Mouse (Mus musculus): Measurements from ENCODE around the gene Rorc.

DNA sequence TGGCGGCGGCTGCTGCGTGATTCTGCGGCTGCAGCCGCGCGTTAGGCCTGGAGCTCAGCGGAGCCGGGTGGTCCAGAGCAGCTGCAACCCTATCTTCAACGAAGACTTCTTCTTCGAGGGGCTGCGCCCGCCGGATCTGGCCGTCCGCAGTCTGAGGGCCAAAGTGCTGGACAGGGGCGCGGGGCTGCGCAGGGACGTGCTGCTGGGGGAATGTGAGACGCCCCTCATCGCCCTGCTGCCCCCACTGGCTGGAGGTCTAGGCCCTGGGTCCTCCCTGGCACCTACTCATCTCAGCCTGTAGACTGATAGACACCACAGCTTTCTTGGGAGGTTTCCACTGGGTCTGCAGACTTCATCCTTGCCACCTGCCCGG, 8.5 kb upstream of the Rorc start:
- TF ChIP-seq CTCF (IDR thresholded peaks at IDR 0.05; ENCODE audit: low read depth, low read length) (no peak), POLR2A (IDR thresholded peaks at IDR 0.05; ENCODE audit: insufficient read depth, low read length) (no peak)
